Mouse (Mus musculus) liver, embryonic 15.5 days (tissue): Measurements from ENCODE around the gene Naaladl2. TPM values are rescaled to one million over a fixed set of nuclear protein-coding genes. Genes with fewer than 3 reads are reported as not detected.

Experiments used
- ATAC-seq: fragments of 200-750 bp; cut with Nextera tagmentation; 2 replicates; pipeline ENCODE4 v1.8.0; 2017; ENCODE audit warnings: moderate number of reproducible peaks, mild to moderate bottlenecking, moderate library complexity; ENCODE audit not compliant: insufficient read depth
- H3K27ac ChIP-seq: fragments of 300-500 bp; sonication (generic); replicated peaks from 2 replicates; pipeline ENCODE4 v1.5.1; 2015; ENCODE audit warnings: mild to moderate bottlenecking, inconsistent platforms
- H3K27me3 ChIP-seq: fragments of 300-500 bp; sonication (generic); 2 replicates; pipeline ENCODE4 v1.6.1; 2015; ENCODE audit warnings: mild to moderate bottlenecking, inconsistent platforms
- H3K36me3 ChIP-seq: fragments of 300-500 bp; sonication (generic); replicated peaks from 2 replicates; pipeline ENCODE4 v1.6.1; 2015; ENCODE audit warnings: moderate library complexity, mild to moderate bottlenecking, inconsistent platforms
- H3K4me1 ChIP-seq: fragments of 300-500 bp; sonication (generic); replicated peaks from 2 replicates; pipeline ENCODE4 v1.6.1; 2015; ENCODE audit warnings: inconsistent platforms
- H3K4me2 ChIP-seq: fragments of 300-500 bp; sonication (generic); 2 replicates; pipeline ENCODE4 v1.6.1; 2015; ENCODE audit warnings: moderate library complexity, mild to moderate bottlenecking, inconsistent platforms
- H3K4me3 ChIP-seq: fragments of 300-500 bp; sonication (generic); replicated peaks from 2 replicates; pipeline ENCODE4 v1.5.1; 2015; ENCODE audit warnings: mild to moderate bottlenecking, inconsistent platforms
- H3K9ac ChIP-seq: fragments of 300-500 bp; sonication (generic); 2 replicates; pipeline ENCODE4 v1.6.1; 2015; ENCODE audit warnings: moderate library complexity, mild to moderate bottlenecking, inconsistent platforms
- H3K9me3 ChIP-seq: fragments of 300-500 bp; sonication (generic); replicated peaks from 2 replicates; pipeline ENCODE4 v1.6.1; 2016; ENCODE audit warnings: inconsistent platforms
- WGBS: fragments of 180-500 bp; shearing (Covaris S2); methylation state at CpG from one replicate; pipeline ENCODE4 v1.1.7; 2015; ENCODE audit warnings: mixed read lengths; ENCODE audit not compliant: insufficient replicate concordance; 5-methylcytosine and 5-hydroxymethylcytosine counted together
- polyA plus RNA-seq: library from polyadenylated mRNA; unstranded; fragments of >200 nt; fragmentation: Nextera tagmentation; extraction: Ambion mirVana; gene quantifications from 2 replicates; pipeline ENCODE4 v1.2.1, GENCODE M21; 2015

Gene Naaladl2
- polyA plus RNA-seq, 1 experiment from 2014 or later, result 0.22 TPM

DNA sequence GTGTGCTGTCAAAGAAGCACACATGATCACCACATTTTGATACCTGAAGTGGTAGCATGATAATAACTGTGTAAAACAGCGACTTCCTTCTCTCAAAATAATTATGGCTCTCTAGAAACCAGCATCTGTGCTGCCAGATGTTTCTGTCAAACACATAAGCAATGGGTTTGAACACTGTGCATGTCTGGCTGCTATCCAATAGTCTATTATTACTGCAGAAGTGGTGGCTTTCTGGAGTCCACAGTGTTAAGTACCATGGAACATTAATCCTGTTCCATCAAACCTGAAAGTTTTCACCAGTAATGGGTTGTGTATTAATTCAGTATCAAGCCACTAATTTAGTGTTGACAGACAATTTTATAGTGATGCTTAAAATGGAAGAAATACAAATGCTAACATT, 629.1 kb downstream of the Naaladl2 start:
- Histone ChIP-seq H3K27me3 (no peaks in the 10 kb centered on the region), H3K9ac (no peak overlapping the region), H3K36me3 (no peaks in the 10 kb centered on the region), H3K4me3 (no peak overlapping the region), H3K27ac (no peak overlapping the region), H3K9me3 (no peaks in the 10 kb centered on the region), H3K4me1 (no peaks in the 10 kb centered on the region), H3K4me2 (no peak overlapping the region)
- WGBS, result 25% methylated on average over 1 of the region's 1 CpGs
- no peak for ATAC-seq

DNA sequence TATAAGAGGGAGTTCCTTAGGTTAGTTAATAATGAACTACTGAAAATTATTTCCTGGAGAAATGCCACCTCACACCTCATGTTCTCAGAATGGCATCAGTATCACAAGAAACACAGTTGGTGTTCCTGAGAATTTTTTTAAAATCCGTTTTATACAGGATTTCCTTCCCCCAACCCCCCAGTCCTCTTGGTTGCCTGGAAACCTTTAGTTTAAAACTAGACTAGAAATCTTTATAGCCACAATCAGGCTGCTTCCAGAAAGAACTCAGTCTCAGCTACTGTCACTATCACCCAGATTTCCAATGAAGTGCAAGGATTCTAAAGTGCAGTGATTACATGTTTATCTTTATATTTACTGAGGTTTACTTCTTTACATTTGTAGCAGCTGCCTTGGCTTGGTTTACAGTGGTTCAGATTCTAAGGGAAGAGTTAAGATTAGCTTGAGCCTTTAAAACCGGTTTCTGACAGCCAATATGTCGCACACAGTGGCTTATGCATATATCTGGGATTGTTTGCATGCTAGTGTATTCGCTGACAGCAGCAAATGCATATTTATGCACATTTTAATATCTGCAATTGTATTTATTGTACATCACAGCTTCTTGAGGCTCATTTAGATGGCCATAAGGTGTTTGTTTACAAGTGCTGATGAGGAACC, 657.5 kb downstream of the Naaladl2 start:
- no peaks in the 10 kb centered on the region for H3K36me3 ChIP-seq
- whole genome bisulfite sequencing, result 48% methylated on average over 4 of the region's 4 CpGs
- H3K27me3 ChIP-seq, result no peaks in the 10 kb centered on the region
- no peak overlapping the region for H3K9ac ChIP-seq
- no peak overlapping the region for H3K27ac ChIP-seq
- no peaks in the 10 kb centered on the region for H3K9me3 ChIP-seq
- no peak overlapping the region for H3K4me3 ChIP-seq
- ATAC-seq, result no peak
- H3K4me2 ChIP-seq, result no peak overlapping the region
- no peaks in the 10 kb centered on the region for H3K4me1 ChIP-seq

DNA sequence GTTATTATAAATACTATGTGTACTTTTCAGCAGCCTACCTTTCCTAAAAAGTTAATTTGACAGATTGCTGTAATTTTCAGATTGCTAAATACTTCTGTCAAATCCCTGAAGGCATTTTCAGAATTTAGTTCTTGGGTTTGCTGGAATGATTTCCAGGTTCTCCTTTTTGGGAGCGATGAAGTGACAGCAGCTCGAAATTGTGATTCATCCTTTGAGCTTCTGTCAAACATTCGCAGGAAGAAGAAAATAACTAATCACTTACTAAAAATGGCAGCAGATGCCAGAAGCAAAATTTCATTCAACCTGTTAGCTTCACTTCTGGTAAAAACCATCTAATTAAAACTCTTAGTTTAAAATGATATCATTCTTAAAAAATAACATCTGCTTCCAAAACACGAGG, 680.1 kb downstream of the Naaladl2 start:
- WGBS, result 69% methylated on average over 4 of the region's 4 CpGs

DNA sequence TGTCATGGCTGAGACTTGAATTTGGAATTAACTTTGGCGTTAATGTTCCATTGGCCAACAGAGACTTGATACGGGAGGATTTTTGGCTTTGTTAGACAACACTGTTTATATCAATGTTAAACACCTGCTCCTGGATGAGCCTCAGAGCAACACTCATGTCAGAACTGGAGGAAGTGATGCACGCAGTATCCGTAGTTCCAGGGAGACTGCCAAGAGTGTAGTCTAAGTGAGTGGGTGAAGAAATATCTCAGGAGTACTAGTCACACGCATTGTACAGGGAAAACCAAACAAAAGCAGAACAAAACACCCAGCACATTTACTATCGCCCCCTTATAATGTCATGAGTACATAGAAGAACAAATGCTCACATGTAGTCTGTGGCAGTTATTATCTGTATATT, 703.4 kb downstream of the Naaladl2 start:
- Histone ChIP-seq H3K9ac (no peak overlapping the region), H3K4me2 (no peak overlapping the region), H3K4me3 (no peak overlapping the region), H3K4me1 (no peaks in the 10 kb centered on the region), H3K9me3 (no peaks in the 10 kb centered on the region), H3K27ac (no peak overlapping the region), H3K27me3 (no peaks in the 10 kb centered on the region), H3K36me3 (no peaks in the 10 kb centered on the region)
- no peak for ATAC-seq
- 68% methylated on average over 6 of the region's 6 CpGs for WGBS

More for the DNA sequence above, 680.1 kb downstream of the Naaladl2 start:
- Histone ChIP-seq H3K9ac (no peak overlapping the region), H3K27ac (no peak overlapping the region), H3K9me3 (no peaks in the 10 kb centered on the region), H3K4me3 (no peak overlapping the region), H3K4me2 (no peak overlapping the region), H3K4me1 (no peaks in the 10 kb centered on the region), H3K36me3 (no peaks in the 10 kb centered on the region), H3K27me3 (no peaks in the 10 kb centered on the region)
- ATAC-seq, result no peak

DNA sequence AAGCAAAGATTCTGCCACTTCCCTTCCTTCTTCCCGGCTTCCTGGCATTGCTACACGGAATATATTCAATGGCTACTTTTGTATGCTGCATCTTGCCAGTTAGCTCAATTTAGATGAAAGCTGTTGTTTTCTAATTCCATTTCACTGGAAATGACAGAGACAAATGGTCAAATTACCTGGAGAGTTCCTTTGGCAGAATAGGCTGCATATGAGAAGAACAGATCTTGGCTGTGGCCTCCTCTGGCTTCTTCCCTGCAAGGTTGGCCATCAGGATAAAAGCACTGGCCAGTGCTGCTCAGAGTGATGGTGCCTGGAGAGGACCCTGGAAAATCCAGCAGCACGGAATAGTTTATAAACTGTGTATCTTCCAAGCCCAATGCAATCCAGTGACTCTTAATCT, 711.3 kb downstream of the Naaladl2 start:
- WGBS, result 59% methylated on average over 3 of the region's 3 CpGs
- H3K4me2 ChIP-seq, result no peak overlapping the region
- H3K4me1 ChIP-seq, result no peaks in the 10 kb centered on the region
- H3K27ac ChIP-seq, result no peak overlapping the region
- no peak overlapping the region for H3K9ac ChIP-seq
- ATAC-seq, result no peak
- H3K27me3 ChIP-seq, result no peaks in the 10 kb centered on the region
- H3K9me3 ChIP-seq, result no peaks in the 10 kb centered on the region
- no peak overlapping the region for H3K4me3 ChIP-seq
- no peaks in the 10 kb centered on the region for H3K36me3 ChIP-seq

GRCm38 (mm10) chr3:24391737-24392136, 752.3 kb downstream of the Naaladl2 start:
- no peak for ATAC-seq
- no peak overlapping the region for H3K27ac ChIP-seq

GRCm38 (mm10) chr3:24391311-24391710, 752.8 kb downstream of the Naaladl2 start:
- Histone ChIP-seq H3K27me3 (no peaks in the 10 kb centered on the region), H3K4me2 (no peak overlapping the region), H3K9ac (no peak overlapping the region), H3K4me1 (no peaks in the 10 kb centered on the region), H3K27ac (no peak overlapping the region), H3K9me3 (no peaks in the 10 kb centered on the region), H3K4me3 (no peak overlapping the region), H3K36me3 (no peaks in the 10 kb centered on the region)
- WGBS, result 44% methylated on average over 1 of the region's 1 CpGs
- no peak for ATAC-seq

More at GRCm38 (mm10) chr3:24391737-24392136, 752.3 kb downstream of the Naaladl2 start:
- H3K27me3 ChIP-seq, result no peaks in the 10 kb centered on the region
- no peaks in the 10 kb centered on the region for H3K36me3 ChIP-seq
- H3K9me3 ChIP-seq, result no peaks in the 10 kb centered on the region
- no peaks in the 10 kb centered on the region for H3K4me1 ChIP-seq
- H3K4me3 ChIP-seq, result no peak overlapping the region
- H3K9ac ChIP-seq, result no peak overlapping the region
- no peak overlapping the region for H3K4me2 ChIP-seq

- no peak overlapping the region for H3K27ac ChIP-seq
- H3K9me3 ChIP-seq, result no peaks in the 10 kb centered on the region
- no peak overlapping the region for H3K4me2 ChIP-seq
- no peaks in the 10 kb centered on the region for H3K36me3 ChIP-seq
- no peak for ATAC-seq
- H3K27me3 ChIP-seq, result no peaks in the 10 kb centered on the region
- no peak overlapping the region for H3K4me3 ChIP-seq
- no peak overlapping the region for H3K9ac ChIP-seq
- H3K4me1 ChIP-seq, result no peaks in the 10 kb centered on the region
- WGBS, result 54% methylated on average over 2 of the region's 2 CpGs
Measured at GRCm38 (mm10) chr3:24355010-24355409, 789.1 kb downstream of the Naaladl2 start.

DNA sequence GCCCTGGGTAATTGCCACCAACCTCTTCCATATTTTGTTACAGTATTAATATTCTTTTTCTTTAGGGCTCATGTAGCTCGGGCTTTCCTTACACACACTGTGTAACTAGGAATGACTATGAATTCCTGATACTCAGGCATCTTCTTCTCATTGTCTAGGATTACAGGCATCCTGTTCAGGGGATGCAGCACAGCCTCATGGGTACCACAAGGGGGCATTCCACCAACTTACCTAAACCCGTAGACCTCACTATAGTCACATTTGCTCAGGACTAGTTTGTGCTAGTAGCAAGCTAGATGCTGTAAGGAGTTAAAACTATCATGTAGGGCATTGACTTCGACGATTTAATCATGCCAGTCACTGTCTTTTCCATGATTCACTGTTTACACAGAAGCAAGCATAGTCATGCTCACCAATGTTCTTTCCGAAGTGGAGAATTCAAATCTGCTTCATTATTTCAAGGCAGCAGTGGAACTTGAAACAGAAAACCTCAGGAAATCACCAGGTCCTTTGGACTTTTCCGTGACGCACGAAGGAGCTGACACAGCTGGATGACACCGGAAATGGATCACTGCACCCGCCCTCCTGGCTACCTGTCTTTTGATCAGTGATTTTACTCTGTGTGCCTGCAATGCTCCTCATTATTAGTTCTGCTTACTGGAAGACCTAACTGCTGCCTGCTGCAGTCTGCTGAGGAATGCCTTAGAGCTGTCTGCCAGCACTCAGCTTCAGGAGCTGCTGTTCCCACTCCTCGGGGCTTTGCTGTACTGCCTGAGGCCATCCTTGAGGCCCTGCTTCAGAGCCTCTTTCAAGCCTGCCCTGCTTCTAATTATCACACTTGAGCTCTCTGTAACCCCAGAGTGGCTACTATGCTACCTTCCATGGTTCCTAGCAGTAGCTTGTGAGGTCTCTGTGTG, 822.3 kb downstream of the Naaladl2 start:
- H3K4me2 ChIP-seq, result no peak overlapping the region
- H3K27me3 ChIP-seq, result no peaks in the 10 kb centered on the region
- no peaks in the 10 kb centered on the region for H3K36me3 ChIP-seq
- no peak overlapping the region for H3K27ac ChIP-seq
- ATAC-seq, result no peak
- H3K4me3 ChIP-seq, result no peak overlapping the region
- no peaks in the 10 kb centered on the region for H3K4me1 ChIP-seq
- no peak overlapping the region for H3K9ac ChIP-seq
- WGBS, result 68% methylated on average over 11 of the region's 11 CpGs
- no peaks in the 10 kb centered on the region for H3K9me3 ChIP-seq

- no peak overlapping the region for H3K9ac ChIP-seq
- no peak overlapping the region for H3K4me3 ChIP-seq
- 48% methylated on average over 4 of the region's 4 CpGs for WGBS
- H3K4me1 ChIP-seq, result no peaks in the 10 kb centered on the region
- ATAC-seq, result no peak
- H3K27me3 ChIP-seq, result no peaks in the 10 kb centered on the region
- no peaks in the 10 kb centered on the region for H3K36me3 ChIP-seq
- H3K4me2 ChIP-seq, result no peak overlapping the region
- H3K27ac ChIP-seq, result no peak overlapping the region
- no peaks in the 10 kb centered on the region for H3K9me3 ChIP-seq
Measured at GRCm38 (mm10) chr3:24314658-24315297, 829.3 kb downstream of the Naaladl2 start.

DNA sequence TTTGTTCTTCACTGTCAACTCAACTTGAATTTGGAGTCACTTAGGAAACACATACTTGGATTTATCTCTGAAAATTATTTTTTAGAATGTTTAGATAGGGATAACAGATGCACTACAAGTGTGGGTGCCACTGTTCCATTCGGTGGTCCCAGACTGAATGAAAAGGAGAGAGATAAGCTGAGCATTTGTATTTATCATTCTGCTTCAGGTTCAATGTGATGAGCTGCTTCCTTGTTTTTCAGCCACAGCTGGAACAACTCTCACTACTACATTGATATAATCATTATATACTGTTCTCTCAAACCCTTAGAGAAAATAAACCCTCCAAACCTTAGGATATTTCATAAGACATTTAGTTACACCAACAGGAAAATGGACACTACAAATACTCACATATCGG, 918.6 kb downstream of the Naaladl2 start:
- H3K36me3 ChIP-seq, result no peaks in the 10 kb centered on the region
- no peaks in the 10 kb centered on the region for H3K9me3 ChIP-seq
- no peak overlapping the region for H3K27ac ChIP-seq
- H3K4me1 ChIP-seq, result no peaks in the 10 kb centered on the region
- no peak overlapping the region for H3K4me2 ChIP-seq
- no peak for ATAC-seq
- H3K27me3 ChIP-seq, result no peaks in the 10 kb centered on the region
- WGBS, result 45% methylated on average over 2 of the region's 2 CpGs
- H3K4me3 ChIP-seq, result no peak overlapping the region
- no peak overlapping the region for H3K9ac ChIP-seq
